15 mouse cellular contexts compared by ENCODE assay signal in genomic region chr1:40776102-40776501, GRCm38 (mm10). TPM values are rescaled to one million over a fixed set of nuclear protein-coding genes. Genes with fewer than 3 reads are reported as not detected.
"Had no signal": no experiment of that assay in that cellular context is flagged by ENCODE, and none has a peak within 500 bp of the region (broad histone marks: within the 10 kb centered on the region; RNA-seq: fewer than 3 reads in every experiment).

No protein-coding gene starts in this region.

- H3K9ac ChIP-seq: liver, embryonic 13.5 days; midbrain, embryonic 12.5 days; midbrain, embryonic 15.5 days; neural tube, embryonic 12.5 days; neural tube, embryonic 15.5 days had no signal

- H3K4me1 ChIP-seq: midbrain, embryonic 12.5 days; midbrain, embryonic 15.5 days; neural tube, embryonic 12.5 days; neural tube, embryonic 15.5 days had no signal

- H3K27me3 ChIP-seq: liver, embryonic 13.5 days; midbrain, embryonic 12.5 days; midbrain, embryonic 15.5 days; neural tube, embryonic 12.5 days; neural tube, embryonic 15.5 days had no signal

- H3K4me2 ChIP-seq: liver, embryonic 13.5 days; midbrain, embryonic 12.5 days; midbrain, embryonic 15.5 days; neural tube, embryonic 12.5 days; neural tube, embryonic 15.5 days had no signal

- DNase-seq: layer of hippocampus, postnatal 36 days; liver, embryonic 13.5 days; lung, adult 2 months; right cerebral cortex, adult 18-20 months; right cerebral cortex, postnatal 14 days; thymus, adult 18-20 months; thymus, postnatal 36 days had no signal

- H3K27ac ChIP-seq: kidney, postnatal 0 days; left cerebral cortex, adult 2 months; liver, embryonic 13.5 days; macrophage; midbrain, embryonic 12.5 days; midbrain, embryonic 15.5 days; neural tube, embryonic 12.5 days; neural tube, embryonic 15.5 days had no signal

- ATAC-seq: midbrain, embryonic 15.5 days had no signal

- H3K4me3 ChIP-seq: left cerebral cortex, adult 2 months; liver, embryonic 13.5 days; midbrain, embryonic 12.5 days; midbrain, embryonic 15.5 days; neural tube, embryonic 12.5 days; neural tube, embryonic 15.5 days had no signal

- H3K9me3 ChIP-seq: liver, embryonic 13.5 days had no signal

RNA-seq across cellular contexts. Expression of gene Tmem182, which starts 29.3 kb away (rescaled TPM):
- polyA plus RNA-seq: liver, adult 2 months; macrophage; midbrain, embryonic 12.5 days had no signal
